Mouse (Mus musculus): ENCODE data around the gene Ccdc180.

The Ccdc180 gene

DNA sequence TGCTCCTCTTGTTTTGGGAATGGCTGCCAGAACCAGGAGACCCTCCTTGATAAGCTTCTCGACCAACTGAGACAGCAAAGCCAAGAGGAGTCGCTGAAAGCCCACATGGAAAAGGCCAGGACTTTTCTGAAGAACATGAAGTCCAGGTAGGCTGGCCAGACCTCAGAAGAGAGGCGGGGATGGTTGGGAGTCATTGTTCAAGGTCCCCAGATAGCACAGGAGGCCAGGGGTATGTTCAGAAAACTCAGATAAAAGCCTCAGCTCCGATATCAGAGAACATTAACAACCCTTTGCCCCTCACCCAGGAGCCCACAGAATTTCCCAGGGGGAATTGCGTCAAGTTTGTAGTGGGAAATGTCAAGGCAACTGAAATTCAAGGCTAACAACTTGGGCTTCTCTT lies 21.2 kb downstream of the Ccdc180 start:
- no peak for DNase-seq (ENCODE audit: low read depth)

- no peak for DNase-seq (ENCODE audit: low read depth)
Measured at GRCm38 (mm10) chr4:45911876-45912275, 21.8 kb downstream of the Ccdc180 start.

DNA sequence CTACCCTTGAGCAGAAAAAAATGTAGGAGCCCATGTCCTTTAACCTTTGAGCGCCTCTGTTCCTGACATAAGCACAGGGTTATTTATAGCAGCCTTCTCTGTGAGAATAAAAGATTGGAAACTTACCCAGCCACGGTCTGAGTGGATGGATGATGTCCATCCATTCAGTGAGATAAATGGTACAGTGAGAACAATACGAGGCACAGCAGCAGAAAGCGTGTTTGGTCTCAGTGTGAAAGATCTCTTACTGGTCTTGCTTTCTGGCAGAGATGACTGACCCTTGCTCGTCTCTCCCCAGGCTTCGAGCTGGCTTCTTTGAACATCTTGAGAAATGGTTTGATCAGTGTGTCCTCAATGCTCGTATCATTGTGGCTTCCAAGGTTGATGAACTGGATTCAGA lies 27.0 kb downstream of the Ccdc180 start:
- DNase-seq (ENCODE audit: low read depth), result no peak

DNA sequence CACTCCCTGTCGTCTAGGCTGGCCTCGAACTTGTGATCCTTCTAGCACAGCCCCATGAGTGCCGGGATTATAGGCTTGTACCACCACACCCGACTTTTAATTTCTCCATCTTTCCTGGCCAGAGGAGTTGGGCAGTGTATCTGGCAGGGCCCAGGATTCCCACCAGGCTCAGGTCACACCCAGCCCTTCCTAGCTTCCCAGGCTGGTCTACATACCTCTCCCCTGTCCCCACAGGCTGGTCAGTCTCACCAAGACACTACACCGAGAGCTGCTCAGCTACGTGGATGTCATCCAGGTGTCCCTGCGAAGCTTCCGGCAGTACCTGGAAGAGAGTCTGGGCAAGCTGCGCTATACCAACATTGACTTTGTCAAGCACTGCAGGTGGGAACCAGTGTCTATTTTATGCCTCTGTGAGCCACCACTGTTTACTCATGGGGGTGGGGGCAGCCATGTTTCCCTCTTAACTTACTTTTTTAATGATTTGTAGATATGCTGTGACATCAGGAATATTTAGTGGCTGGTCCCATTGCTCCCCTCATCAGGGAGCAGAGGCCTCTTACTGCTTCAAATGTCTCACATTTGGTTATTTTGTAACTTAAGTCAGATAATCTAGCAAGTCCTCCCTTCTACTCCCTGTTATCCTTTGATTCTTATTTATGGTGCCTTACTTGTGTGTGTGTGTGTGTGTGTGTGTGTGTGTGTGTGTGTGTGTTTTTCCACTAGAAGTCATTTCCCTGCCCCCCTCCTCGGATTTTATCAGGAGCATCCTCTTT lies 31.7 kb downstream of the Ccdc180 start:
- DNase-seq (ENCODE audit: low read depth), result no peak

- no peak for DNase-seq (ENCODE audit: low read depth)
Measured at GRCm38 (mm10) chr4:45924011-45924410, 33.9 kb downstream of the Ccdc180 start.

DNA sequence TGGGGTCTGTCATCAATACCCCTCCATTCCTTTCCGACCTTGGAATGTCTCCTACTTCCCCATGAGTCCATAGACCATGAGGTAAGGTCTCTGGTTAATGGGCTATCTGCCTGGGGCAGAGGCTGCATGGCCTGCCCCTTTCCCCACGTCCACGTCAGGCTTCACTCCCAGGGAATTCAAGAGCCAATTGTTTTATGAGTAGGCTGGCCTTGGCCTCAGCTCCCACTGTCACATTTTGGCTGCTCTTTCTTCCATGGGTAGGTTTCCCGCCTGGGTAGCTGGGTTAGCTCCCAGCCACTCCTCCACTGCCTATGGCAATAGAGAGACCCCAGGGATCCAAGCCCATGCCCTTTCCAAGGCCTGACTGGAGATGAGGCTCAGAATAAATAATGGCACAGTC lies 38.5 kb downstream of the Ccdc180 start:
- DNase-seq (ENCODE audit: low read depth), result no peak

- peak; percentile 55 for DNase-seq (ENCODE audit: low read depth)
Measured at GRCm38 (mm10) chr4:45941628-45942044, 51.5 kb downstream of the Ccdc180 start.

DNA sequence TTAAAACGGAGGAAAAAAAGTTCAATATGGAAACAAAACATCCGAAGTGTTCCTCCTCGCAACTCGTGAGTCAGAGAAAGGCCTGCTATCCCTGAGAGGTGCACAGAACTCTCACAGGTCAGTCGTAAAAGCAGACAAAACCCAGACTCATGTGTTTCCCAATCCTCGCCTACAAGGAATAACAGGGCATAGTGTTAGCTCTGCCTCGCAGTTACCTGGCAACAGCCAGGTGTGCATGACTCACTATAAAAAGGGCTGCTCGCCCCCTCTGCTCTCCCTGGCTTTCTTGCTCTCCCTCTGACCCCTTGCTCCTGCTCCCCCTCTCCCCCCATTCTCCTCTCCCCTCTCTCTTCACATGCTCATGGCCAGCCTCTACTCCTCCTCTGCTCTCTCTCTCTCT lies 57.6 kb downstream of the Ccdc180 start:
- DNase-seq (ENCODE audit: low read depth), result no peak

DNA sequence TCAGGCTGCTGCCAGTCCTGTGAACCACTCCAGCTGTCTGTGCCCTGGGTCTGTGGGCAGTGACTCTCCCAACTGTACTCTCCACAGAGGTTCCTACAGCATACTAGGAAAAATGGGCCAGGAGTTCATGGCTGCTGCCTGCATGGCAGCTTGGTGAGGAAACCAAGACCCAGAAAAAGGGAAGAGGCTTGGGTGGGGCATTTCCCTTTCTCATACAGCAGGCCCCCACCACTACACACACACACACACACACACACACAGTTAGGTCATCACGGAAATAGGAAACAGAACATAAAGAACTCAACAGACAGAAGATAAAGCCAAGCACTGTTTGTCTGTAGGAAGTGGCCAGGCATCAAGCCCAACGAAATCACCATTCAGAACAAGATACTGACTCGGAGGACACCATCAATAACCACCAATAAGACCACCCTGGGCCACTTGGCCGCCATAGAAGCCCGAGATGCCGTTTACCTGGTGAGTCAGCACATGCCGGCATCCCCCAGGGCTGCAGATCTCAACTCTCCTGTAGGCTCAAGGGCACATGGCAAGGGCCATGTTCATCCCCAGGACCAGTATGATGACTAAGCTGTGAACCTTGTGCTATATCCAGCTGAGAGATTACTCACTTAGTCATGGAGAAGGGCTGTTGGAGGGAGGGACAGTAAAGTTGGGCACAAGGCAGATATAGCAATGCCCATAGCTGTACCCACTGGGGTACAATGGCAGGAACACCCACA lies 59.2 kb downstream of the Ccdc180 start:
- peak; percentile 18 for DNase-seq (ENCODE audit: low read depth)

DNA sequence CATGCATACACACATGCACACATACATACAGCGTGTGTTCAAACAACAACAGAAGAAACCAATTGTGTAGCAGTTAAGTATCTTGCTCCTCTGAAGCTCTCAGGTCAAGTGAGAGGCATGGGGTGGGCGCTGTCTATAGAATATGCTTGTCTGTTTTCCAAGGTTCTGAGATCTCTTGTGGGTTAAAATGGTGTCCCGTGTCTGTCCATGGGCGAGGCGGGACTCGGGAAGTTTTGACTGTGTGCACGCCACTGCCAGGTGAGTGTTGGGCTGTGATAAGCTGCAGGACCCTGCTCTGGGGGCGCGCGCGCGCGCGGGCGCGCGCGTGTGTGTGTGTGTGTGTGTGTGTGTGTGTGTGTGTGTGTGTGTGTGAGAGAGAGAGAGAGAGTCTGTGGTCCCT lies 61.7 kb downstream of the Ccdc180 start:
- no peak for DNase-seq (ENCODE audit: low read depth)

DNA sequence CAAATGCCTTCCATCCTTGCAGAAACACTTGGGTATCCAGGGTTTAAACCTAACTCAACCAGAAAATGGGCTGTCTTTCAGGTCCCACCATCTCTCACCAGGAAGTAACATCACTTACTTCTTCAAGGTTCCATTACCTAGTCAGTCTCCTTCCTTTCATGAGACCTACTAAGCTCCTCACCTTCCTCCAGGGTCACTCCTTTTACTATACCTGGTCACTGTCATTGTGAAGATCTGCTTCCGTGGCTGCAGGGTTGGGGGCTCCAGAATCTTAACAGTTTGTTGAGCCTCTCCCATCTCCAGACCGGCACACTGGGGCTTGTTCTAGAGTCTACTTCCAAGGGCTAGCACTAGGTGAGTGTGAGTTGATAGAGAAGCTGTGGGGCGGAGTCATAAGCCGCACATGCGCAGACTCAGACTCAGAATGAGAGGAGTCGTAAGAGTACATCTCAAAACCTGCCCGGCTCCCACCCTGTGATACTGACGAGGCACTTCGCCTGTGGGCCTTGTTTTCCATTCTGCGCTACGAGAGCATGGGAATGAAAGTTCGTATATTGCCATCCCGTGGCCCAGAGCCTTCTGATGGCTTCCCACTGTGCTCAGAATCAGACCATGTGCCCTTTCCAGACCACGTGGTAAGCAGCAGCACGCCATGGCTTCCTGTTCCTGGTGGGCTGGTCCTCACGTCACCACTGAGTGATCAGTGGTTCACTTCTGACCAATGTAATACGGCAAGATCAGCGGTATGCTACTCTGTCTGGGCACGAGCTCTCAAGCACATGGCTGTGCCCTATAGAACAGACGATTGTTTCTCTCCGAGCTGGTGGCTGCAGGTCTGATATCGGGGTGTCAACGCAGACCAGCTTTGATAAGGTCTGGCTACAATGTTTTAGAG lies 63.2 kb downstream of the Ccdc180 start:
- no peak for DNase-seq (ENCODE audit: low read depth)

- no peak for DNase-seq (ENCODE audit: low read depth)
Measured at GRCm38 (mm10) chr4:45955235-45955634, 65.1 kb downstream of the Ccdc180 start.

DNA sequence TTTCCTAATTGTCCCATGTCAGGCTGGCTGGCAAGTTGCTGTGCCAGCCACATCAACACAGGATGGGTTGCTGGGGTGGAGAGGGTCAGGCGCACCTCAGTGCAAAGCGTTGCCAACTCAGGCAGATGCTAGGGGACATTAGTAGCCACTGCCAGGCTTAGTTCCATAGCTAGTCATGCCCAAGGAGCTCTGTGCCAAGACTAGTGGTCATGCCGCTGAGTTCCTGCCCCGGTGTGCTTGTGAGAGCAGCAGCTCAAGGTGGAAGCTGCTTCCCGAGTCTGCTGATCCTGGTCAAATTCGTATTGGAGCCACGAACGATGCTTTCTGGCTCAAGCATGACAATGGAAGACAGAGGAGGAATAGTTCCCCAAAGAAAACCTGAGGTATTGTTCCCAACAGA lies 66.0 kb downstream of the Ccdc180 start:
- DNase-seq (ENCODE audit: low read depth), result no peak

- no peak for DNase-seq (ENCODE audit: low read depth)
Measured at GRCm38 (mm10) chr4:45956706-45957105, 66.6 kb downstream of the Ccdc180 start.

DNA sequence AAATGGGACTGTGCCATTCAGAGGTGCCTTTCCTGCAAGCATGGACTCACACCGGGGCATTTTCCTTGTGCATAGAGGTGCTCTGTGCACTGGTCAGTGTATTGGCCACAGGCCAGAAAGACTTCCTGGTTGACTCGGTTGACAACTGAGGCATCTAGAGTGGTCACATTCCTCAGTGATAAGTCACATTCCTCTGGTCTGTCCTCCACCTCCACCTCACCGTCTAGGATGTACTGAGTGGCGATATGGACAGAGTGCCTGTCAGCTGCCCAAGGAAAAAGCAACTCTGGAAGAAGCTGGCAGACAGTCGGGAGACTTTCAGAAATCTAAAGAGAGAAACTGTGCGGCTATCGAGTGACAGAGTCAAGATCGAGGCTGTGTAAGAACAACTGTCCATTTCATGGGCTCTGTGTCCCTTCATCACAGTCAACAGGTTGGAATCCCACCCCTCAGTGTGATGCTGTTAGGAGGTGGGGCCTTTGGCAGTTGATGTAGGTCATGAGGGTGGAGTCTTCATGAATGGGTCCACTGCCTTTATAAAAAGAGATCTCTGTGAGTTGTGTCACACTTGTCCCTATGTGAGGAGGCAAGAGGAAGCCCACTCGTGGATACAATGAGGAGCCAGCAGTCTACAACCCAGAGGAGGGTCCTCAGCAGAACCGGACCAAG lies 74.8 kb downstream of the Ccdc180 start, which contains the start of gene Tdrd7:
Gene Tdrd7 (plus strand): TSS at position 564 of the 669 bp plus-strand sequence.
- no peak for DNase-seq (ENCODE audit: low read depth)

GRCm38 (mm10) chr4:45965737-45966447 lies 75.8 kb downstream of the Ccdc180 start:
- DNase-seq (ENCODE audit: low read depth), result no peak

- DNase-seq (ENCODE audit: low read depth), result no peak
Measured at GRCm38 (mm10) chr4:45966716-45967115, 76.6 kb downstream of the Ccdc180 start.

GRCm38 (mm10) chr4:45967479-45968341 lies 77.6 kb downstream of the Ccdc180 start:
- no peak for DNase-seq (ENCODE audit: low read depth)

- no peak for DNase-seq (ENCODE audit: low read depth)
Measured at GRCm38 (mm10) chr4:45969051-45969450, 78.9 kb downstream of the Ccdc180 start.

GRCm38 (mm10) chr4:45970048-45970560 lies 80.0 kb downstream of the Ccdc180 start:
- DNase-seq (ENCODE audit: low read depth), result peak; percentile 19

Measured in induced T-regulatory cell, adult 2 months (primary cell).